Mouse (Mus musculus): ENCODE measurements around the gene Fnip2. TPM values are rescaled to one million over a fixed set of nuclear protein-coding genes. Genes with fewer than 3 reads are reported as not detected.

The Fnip2 gene
- total RNA-seq, 1 experiment = 21.6 TPM

- peaks cover 5 to 8% of the 10 kb centered on the region in 2 experiments for H3K4me1 ChIP-seq (ENCODE audit: control insufficient read depth in 2 of 2, insufficient read depth in 2 of 2, low read length in 2 of 2, poor library complexity in 1 of 2)
- H3K27ac ChIP-seq (ENCODE audit: insufficient read depth, low read depth, low read length, poor library complexity, severe bottlenecking) = no peak overlapping the region
- H3K36me3 ChIP-seq (ENCODE audit: control insufficient read depth, insufficient read depth, low read length, poor library complexity, severe bottlenecking) = no peaks in the 10 kb centered on the region
- H3K9ac ChIP-seq (ENCODE audit: insufficient read depth, low read depth, low read length, poor library complexity, severe bottlenecking) = no peak overlapping the region
- DNase-seq (ENCODE audit: low read depth, low spot score) = no peak
- TF ChIP-seq ZNF384 (IDR thresholded peaks at IDR 0.05; ENCODE audit: low read depth, low read length) (peak; percentile 88), ZC3H11A (IDR thresholded peaks at IDR 0.05; ENCODE audit: borderline replicate concordance, low read depth, low read length) (no peak)
- H3K4me3 ChIP-seq (ENCODE audit: insufficient read depth in 1 of 2, low read depth in 1 of 2, low read length in 2 of 2, poor library complexity in 1 of 2, severe bottlenecking in 1 of 2) = no peak overlapping the region
- in situ Hi-C loops (cut with MboI; ENCODE audit: low sequenced_read_pairs in 2 of 2, unreplicated experiment in 2 of 2) = no loop called here
- H3K9me3 ChIP-seq (ENCODE audit: control insufficient read depth, insufficient read depth, low read depth, low read length) = no peaks in the 10 kb centered on the region
Measured at GRCm38 (mm10) chr3:79568629-79569350, 1.2 kb upstream of the Fnip2 start.

- TF ChIP-seq ZC3H11A (IDR thresholded peaks at IDR 0.05; ENCODE audit: borderline replicate concordance, low read depth, low read length) (no peak), ZNF384 (IDR thresholded peaks at IDR 0.05; ENCODE audit: low read depth, low read length) (no peak), CHD2 (IDR thresholded peaks at IDR 0.05; ENCODE audit: low read depth, low read length) (no peak), HCFC1 (IDR thresholded peaks at IDR 0.05; ENCODE audit: borderline replicate concordance, insufficient read depth, low read length) (no peak), MAFK (IDR thresholded peaks at IDR 0.05; ENCODE audit: insufficient read depth, low read depth, low read length) (no peak)
- H3K36me3 ChIP-seq (ENCODE audit: control insufficient read depth, insufficient read depth, low read length, poor library complexity, severe bottlenecking) = no peaks in the 10 kb centered on the region
- in situ Hi-C loops (cut with MboI; ENCODE audit: low sequenced_read_pairs in 2 of 2, unreplicated experiment in 2 of 2) = no loop called here
- H3K4me3 ChIP-seq (ENCODE audit: insufficient read depth in 1 of 2, low read depth in 1 of 2, low read length in 2 of 2, poor library complexity in 1 of 2, severe bottlenecking in 1 of 2) = peak overlapping the region; percentile 89 to 91
- H3K27ac ChIP-seq (ENCODE audit: insufficient read depth, low read depth, low read length, poor library complexity, severe bottlenecking) = peak overlapping the region; percentile 64
- DNase-seq (ENCODE audit: low read depth, low spot score) = no peak
- H3K9me3 ChIP-seq (ENCODE audit: control insufficient read depth, insufficient read depth, low read depth, low read length) = no peaks in the 10 kb centered on the region
- H3K9ac ChIP-seq (ENCODE audit: insufficient read depth, low read depth, low read length, poor library complexity, severe bottlenecking) = peak overlapping the region; percentile 89
- H3K4me1 ChIP-seq (ENCODE audit: control insufficient read depth in 2 of 2, insufficient read depth in 2 of 2, low read length in 2 of 2, poor library complexity in 1 of 2) = peaks cover 3% of the 10 kb centered on the region in 2 experiments
Measured at GRCm38 (mm10) chr3:79566716-79567691, 592 bp downstream of the Fnip2 start.

DNA sequence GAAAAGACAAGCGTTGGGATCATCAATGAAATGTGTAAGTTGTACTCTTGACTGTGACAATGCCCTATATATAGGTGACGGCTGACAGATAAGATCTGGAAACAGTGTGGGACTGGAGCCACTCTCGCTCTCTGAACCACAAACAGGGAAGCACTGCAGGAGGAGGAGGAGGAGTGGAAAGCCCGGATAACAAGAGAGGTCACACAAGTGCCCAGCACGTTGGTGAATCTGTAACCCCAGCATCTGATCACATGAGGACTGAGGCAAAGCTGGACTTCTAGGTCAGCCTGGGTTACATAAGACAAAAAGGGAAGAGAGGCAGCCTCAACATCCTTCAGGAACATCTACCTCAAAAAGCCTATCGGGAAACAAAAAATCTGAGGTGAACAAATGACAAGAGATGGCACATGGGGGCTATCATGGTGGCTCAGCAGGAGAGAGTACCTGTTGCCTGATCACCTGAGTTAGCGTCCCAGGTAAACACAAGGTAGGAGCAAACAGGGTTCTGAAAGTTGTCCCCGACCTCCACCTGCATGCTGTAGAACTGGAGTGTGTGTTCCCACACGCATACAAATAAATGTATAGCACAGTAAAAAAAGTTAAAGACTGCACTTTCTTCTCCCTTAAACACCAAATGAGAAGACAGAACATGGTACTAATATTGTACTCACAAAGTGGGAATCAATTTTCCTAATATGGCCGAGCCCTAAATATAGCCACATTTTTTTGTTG lies 2.6 kb downstream of the Fnip2 start:
- Histone ChIP-seq H3K9me3 (ENCODE audit: control insufficient read depth, insufficient read depth, low read depth, low read length) (no peaks in the 10 kb centered on the region), H3K4me1 (ENCODE audit: control insufficient read depth in 2 of 2, insufficient read depth in 2 of 2, low read length in 2 of 2, poor library complexity in 1 of 2) (peaks cover 0 to 1% of the 10 kb centered on the region in 2 experiments; a peak in 2 of 4 replicates), H3K4me3 (ENCODE audit: insufficient read depth in 1 of 2, low read depth in 1 of 2, low read length in 2 of 2, poor library complexity in 1 of 2, severe bottlenecking in 1 of 2) (no peak overlapping the region), H3K9ac (ENCODE audit: insufficient read depth, low read depth, low read length, poor library complexity, severe bottlenecking) (no peak overlapping the region), H3K36me3 (ENCODE audit: control insufficient read depth, insufficient read depth, low read length, poor library complexity, severe bottlenecking) (no peaks in the 10 kb centered on the region), H3K27ac (ENCODE audit: insufficient read depth, low read depth, low read length, poor library complexity, severe bottlenecking) (no peak overlapping the region)
- TF ChIP-seq ZC3H11A (IDR thresholded peaks at IDR 0.05; ENCODE audit: borderline replicate concordance, low read depth, low read length) (no peak), ZNF384 (IDR thresholded peaks at IDR 0.05; ENCODE audit: low read depth, low read length) (no peak), CHD2 (IDR thresholded peaks at IDR 0.05; ENCODE audit: low read depth, low read length) (no peak), HCFC1 (IDR thresholded peaks at IDR 0.05; ENCODE audit: borderline replicate concordance, insufficient read depth, low read length) (no peak), MAFK (IDR thresholded peaks at IDR 0.05; ENCODE audit: insufficient read depth, low read depth, low read length) (no peak)
- no peak for DNase-seq (ENCODE audit: low read depth, low spot score)
- in situ Hi-C loops (cut with MboI; ENCODE audit: low sequenced_read_pairs in 2 of 2, unreplicated experiment in 2 of 2) = no loop called here

DNA sequence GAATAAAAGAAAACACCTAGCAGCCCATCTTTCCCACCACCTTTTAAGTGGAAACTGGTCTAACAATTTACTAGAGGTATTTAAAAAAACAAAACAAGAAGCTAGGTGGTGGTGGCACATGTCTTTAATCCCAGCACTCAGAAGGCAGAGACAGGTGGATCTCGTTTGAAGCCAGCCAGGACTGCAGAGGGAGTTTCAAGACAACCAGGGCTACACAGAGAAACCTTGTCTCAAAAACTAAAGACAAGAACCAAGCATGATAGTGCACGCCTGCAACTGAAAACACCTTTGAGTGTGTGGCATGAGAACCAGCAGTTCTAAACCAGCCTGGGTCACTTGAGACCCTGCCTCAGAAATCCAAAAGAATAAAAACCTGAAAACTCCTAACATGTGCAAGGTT lies 4.1 kb downstream of the Fnip2 start:
- in situ Hi-C loops (cut with MboI; ENCODE audit: low sequenced_read_pairs in 2 of 2, unreplicated experiment in 2 of 2) = no loop called here
- Histone ChIP-seq H3K4me3 (ENCODE audit: insufficient read depth in 1 of 2, low read depth in 1 of 2, low read length in 2 of 2, poor library complexity in 1 of 2, severe bottlenecking in 1 of 2) (no peak overlapping the region), H3K27ac (ENCODE audit: insufficient read depth, low read depth, low read length, poor library complexity, severe bottlenecking) (no peak overlapping the region), H3K9ac (ENCODE audit: insufficient read depth, low read depth, low read length, poor library complexity, severe bottlenecking) (no peak overlapping the region), H3K9me3 (ENCODE audit: control insufficient read depth, insufficient read depth, low read depth, low read length) (no peaks in the 10 kb centered on the region), H3K36me3 (ENCODE audit: control insufficient read depth, insufficient read depth, low read length, poor library complexity, severe bottlenecking) (no peaks in the 10 kb centered on the region), H3K4me1 (ENCODE audit: control insufficient read depth in 2 of 2, insufficient read depth in 2 of 2, low read length in 2 of 2, poor library complexity in 1 of 2) (peaks cover 0 to 1% of the 10 kb centered on the region in 2 experiments; a peak in 2 of 4 replicates)
- TF ChIP-seq MAFK (IDR thresholded peaks at IDR 0.05; ENCODE audit: insufficient read depth, low read depth, low read length) = no peak
- TF ChIP-seq CHD2 (IDR thresholded peaks at IDR 0.05; ENCODE audit: low read depth, low read length) = no peak
- no peak for TF ChIP-seq ZNF384 (IDR thresholded peaks at IDR 0.05; ENCODE audit: low read depth, low read length)
- no peak for DNase-seq (ENCODE audit: low read depth, low spot score)
